Mouse (Mus musculus) lung, embryonic 16.5 days (tissue): Measurements from ENCODE around the gene Mybbp1a. TPM values are rescaled to one million over a fixed set of nuclear protein-coding genes. Genes with fewer than 3 reads are reported as not detected.

Experiments used
- ATAC-seq: fragments of 200-750 bp; cut with Nextera tagmentation; 2 replicates; pipeline ENCODE4 v1.8.0; 2017; ENCODE audit warnings: low read depth, mild to moderate bottlenecking, moderate library complexity
- H3K27ac ChIP-seq: fragments of 300-500 bp; sonication (generic); 2 replicates; pipeline ENCODE4 v1.5.1; 2014; ENCODE audit warnings: mild to moderate bottlenecking, control low read depth, low read length
- H3K27me3 ChIP-seq: fragments of 300-500 bp; sonication (generic); 2 replicates; pipeline ENCODE4 v1.6.1; 2014; ENCODE audit warnings: low read depth, low read length, mixed read lengths; ENCODE audit not compliant: control insufficient read depth, insufficient read depth
- H3K36me3 ChIP-seq: fragments of 300-500 bp; sonication (generic); 2 replicates; pipeline ENCODE4 v1.6.1; 2014; ENCODE audit warnings: low read length; ENCODE audit not compliant: control insufficient read depth, insufficient read depth
- H3K4me1 ChIP-seq: fragments of 300-500 bp; sonication (generic); replicated peaks from 2 replicates; pipeline ENCODE4 v1.6.1; 2014; ENCODE audit warnings: low read length, mixed read lengths; ENCODE audit not compliant: control insufficient read depth, insufficient read depth
- H3K4me2 ChIP-seq: fragments of 300-500 bp; sonication (generic); 2 replicates; pipeline ENCODE4 v1.6.1; 2014; ENCODE audit warnings: low read depth, low read length, control low read depth
- H3K4me3 ChIP-seq: fragments of 300-500 bp; sonication (generic); 2 replicates; pipeline ENCODE4 v1.5.1; 2014; ENCODE audit warnings: mild to moderate bottlenecking, low read length, control low read depth
- H3K9ac ChIP-seq: fragments of 300-500 bp; sonication (generic); 2 replicates; pipeline ENCODE4 v1.6.1; 2014; ENCODE audit warnings: low read length, control low read depth
- H3K9me3 ChIP-seq: fragments of 300-500 bp; sonication (generic); 2 replicates; pipeline ENCODE4 v1.6.1; 2016; ENCODE audit warnings: low read length; ENCODE audit not compliant: control insufficient read depth
- WGBS: fragments of 180-500 bp; shearing (Covaris S2); extraction: QIAGEN DNeasy Blood & Tissue Kit; methylation state at CpG from one replicate; pipeline ENCODE4 v1.1.7; 2014; 5-methylcytosine and 5-hydroxymethylcytosine counted together
- polyA plus RNA-seq: library from polyadenylated mRNA; unstranded; fragments of >200 nt; fragmentation: Nextera tagmentation; extraction: Ambion mirVana; gene quantifications from 2 replicates; pipeline ENCODE4 v1.2.1, GENCODE M21; 2015

Gene Mybbp1a
- polyA plus RNA-seq, 1 experiment from 2014 or later = 126 TPM

GRCm38 (mm10) chr11:72402017-72402416 lies 39.1 kb upstream of the Mybbp1a start:
- no peaks in the 10 kb centered on the region for H3K9me3 ChIP-seq
- peak overlapping the region; percentile 9; the same call in 1 of the 2 replicates for H3K4me2 ChIP-seq
- ATAC-seq = no peak
- no peak overlapping the region for H3K4me3 ChIP-seq
- H3K4me1 ChIP-seq = peaks cover 60% of the 10 kb centered on the region
- 55% methylated on average over 5 of the region's 5 CpGs for WGBS
- H3K36me3 ChIP-seq = peaks cover 19% of the 10 kb centered on the region
- peak overlapping the region; percentile 26; the same call in 1 of the 2 replicates for H3K9ac ChIP-seq
- H3K27me3 ChIP-seq = no peaks in the 10 kb centered on the region
- H3K27ac ChIP-seq = peak overlapping the region; percentile 83

GRCm38 (mm10) chr11:72402969-72403368 lies 38.2 kb upstream of the Mybbp1a start:
- Histone ChIP-seq H3K4me1 (peaks cover 62% of the 10 kb centered on the region), H3K4me3 (no peak overlapping the region), H3K9me3 (no peaks in the 10 kb centered on the region), H3K27me3 (no peaks in the 10 kb centered on the region), H3K36me3 (peaks cover 19% of the 10 kb centered on the region), H3K27ac (peak overlapping the region; percentile 83), H3K9ac (no peak overlapping the region), H3K4me2 (no peak overlapping the region)
- 88% methylated on average over 12 of the region's 12 CpGs for WGBS
- ATAC-seq = no peak

GRCm38 (mm10) chr11:72405532-72405931 lies 35.6 kb upstream of the Mybbp1a start:
- Histone ChIP-seq H3K4me3 (no peak overlapping the region), H3K36me3 (peaks cover 8% of the 10 kb centered on the region), H3K27me3 (no peaks in the 10 kb centered on the region), H3K9ac (peak overlapping the region; percentile 29; the same call in 1 of the 2 replicates), H3K9me3 (no peaks in the 10 kb centered on the region), H3K27ac (peak overlapping the region; percentile 94), H3K4me2 (peak overlapping the region; percentile 92), H3K4me1 (peaks cover 69% of the 10 kb centered on the region)
- no peak for ATAC-seq
- 43% methylated on average over 4 of the region's 4 CpGs for WGBS

- Histone ChIP-seq H3K27me3 (no peaks in the 10 kb centered on the region), H3K36me3 (peaks cover 3% of the 10 kb centered on the region; the same call in 1 of the 2 replicates), H3K9me3 (no peaks in the 10 kb centered on the region), H3K27ac (peak overlapping the region; percentile 94), H3K4me3 (no peak overlapping the region), H3K4me1 (peaks cover 68% of the 10 kb centered on the region), H3K4me2 (peak overlapping the region; percentile 92), H3K9ac (peak overlapping the region; percentile 93)
- ATAC-seq = peak; percentile 57
- 31% methylated on average over 8 of the region's 8 CpGs for WGBS
These were observed 35.0 kb upstream of the Mybbp1a start for GRCm38 (mm10) chr11:72406079-72406675.

GRCm38 (mm10) chr11:72407081-72407480 lies 34.1 kb upstream of the Mybbp1a start:
- Histone ChIP-seq H3K27ac (peak overlapping the region; percentile 94), H3K9ac (peak overlapping the region; percentile 93; the same call in 1 of the 2 replicates), H3K4me1 (peaks cover 63% of the 10 kb centered on the region), H3K27me3 (no peaks in the 10 kb centered on the region), H3K4me2 (peak overlapping the region; percentile 92), H3K36me3 (peaks cover 3% of the 10 kb centered on the region; the same call in 1 of the 2 replicates), H3K9me3 (no peaks in the 10 kb centered on the region), H3K4me3 (peak overlapping the region; percentile 96; the same call in 1 of the 2 replicates)
- ATAC-seq = no peak
- 25% methylated on average over 3 of the region's 3 CpGs for WGBS

- Histone ChIP-seq H3K36me3 (0 out of 2 replicates have a peak, but pooled peaks cover 3% of the 10 kb centered on the region), H3K27ac (peak overlapping the region; percentile 94), H3K4me1 (peaks cover 61% of the 10 kb centered on the region), H3K27me3 (no peaks in the 10 kb centered on the region), H3K4me2 (peak overlapping the region; percentile 92), H3K9ac (peak overlapping the region; percentile 93), H3K4me3 (peak overlapping the region; percentile 96), H3K9me3 (no peaks in the 10 kb centered on the region)
- 8% methylated on average over 7 of the region's 7 CpGs for WGBS
- no peak for ATAC-seq
These were observed 33.6 kb upstream of the Mybbp1a start for GRCm38 (mm10) chr11:72407574-72407973.

- Histone ChIP-seq H3K27me3 (no peaks in the 10 kb centered on the region), H3K4me1 (peaks cover 66% of the 10 kb centered on the region), H3K36me3 (no peaks in the 10 kb centered on the region), H3K9me3 (no peaks in the 10 kb centered on the region), H3K9ac (peak overlapping the region; percentile 93), H3K4me2 (peak overlapping the region; percentile 92), H3K27ac (peak overlapping the region; percentile 94), H3K4me3 (peak overlapping the region; percentile 96)
- WGBS = 22% methylated on average over 9 of the region's 9 CpGs
- ATAC-seq = no peak
These were observed 32.5 kb upstream of the Mybbp1a start for GRCm38 (mm10) chr11:72408451-72409170.

GRCm38 (mm10) chr11:72409649-72410385 lies 31.3 kb upstream of the Mybbp1a start:
- Histone ChIP-seq H3K4me2 (peak overlapping the region; percentile 92), H3K4me1 (peaks cover 61% of the 10 kb centered on the region), H3K27ac (peak overlapping the region; percentile 94), H3K36me3 (no peaks in the 10 kb centered on the region), H3K27me3 (no peaks in the 10 kb centered on the region), H3K4me3 (peak overlapping the region; percentile 96), H3K9me3 (no peaks in the 10 kb centered on the region), H3K9ac (peak overlapping the region; percentile 93)
- WGBS = 37% methylated on average over 12 of the region's 12 CpGs
- no peak for ATAC-seq
